Mouse (Mus musculus): ENCODE results near the gene Olfr624. TPM values are rescaled to one million over a fixed set of nuclear protein-coding genes. Genes with fewer than 3 reads are reported as not detected.
"Not testable (repeated sequence)": the region's sequence is repeated elsewhere in the genome, so short reads cannot be mapped to it uniquely, and the experiment has no call there.

Olfr624 gene
- not detected in 2 replicates for polyA plus RNA-seq (2014; fragmentation: Nextera tagmentation; extraction: Ambion mirVana)

DNA sequence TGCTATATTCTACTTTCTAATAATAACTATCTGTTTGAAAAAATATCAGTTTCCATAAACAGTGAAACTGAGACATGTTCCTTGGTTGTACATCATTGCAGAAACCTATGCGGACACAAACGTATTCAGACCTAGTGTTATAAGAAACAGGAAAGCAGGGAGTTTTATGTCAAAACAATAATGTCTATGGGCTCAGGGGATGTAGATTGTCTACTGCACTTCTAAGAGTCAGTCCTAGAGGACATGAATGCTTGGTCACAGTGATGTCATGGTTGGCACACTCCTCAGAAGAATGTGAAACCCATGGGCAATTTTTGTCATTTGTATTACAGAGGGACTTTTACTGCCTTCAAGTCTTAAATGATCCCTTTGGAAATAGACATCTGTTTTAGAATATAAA is at the start of gene Olfr624:
Olfr624 (minus strand) TSS at position 101 of the 400 bp plus-strand sequence.
- Histone ChIP-seq H3K27ac (ENCODE audit: low read depth, low read length) (no peak within 1 kb of the TSS), H3K4me2 (ENCODE audit: low read length) (no peak within 1 kb of the TSS), H3K9me3 (replicated peaks; ENCODE audit: control insufficient read depth, low read length) (no peaks in the 10 kb centered on the region), H3K27me3 (replicated peaks; ENCODE audit: control insufficient read depth, insufficient read depth, low read length) (no peaks in the 10 kb centered on the region), H3K9ac (ENCODE audit: low read length) (no peak within 1 kb of the TSS), H3K4me1 (ENCODE audit: control insufficient read depth, insufficient read depth, low read length) (no peaks in the 10 kb centered on the region), H3K4me3 (ENCODE audit: low read depth, low read length) (no peak within 1 kb of the TSS), H3K36me3 (ENCODE audit: control insufficient read depth, insufficient read depth, low read length) (no peaks in the 10 kb centered on the region)
- ATAC-seq, result no peak
- DNase-seq (ENCODE audit: low spot score), result no peak
- WGBS, result 91% methylated on average over 2 of the region's 2 CpGs

GRCm38 (mm10) chr7:103716398-103716797 is 45.4 kb upstream of the Olfr624 start:
- peak; percentile 2 for DNase-seq (ENCODE audit: low spot score)
- not testable (repeated sequence) for H3K4me2 ChIP-seq (ENCODE audit: low read length); H3K27ac ChIP-seq (ENCODE audit: low read depth, low read length); H3K9me3 ChIP-seq (replicated peaks; ENCODE audit: control insufficient read depth, low read length); H3K4me1 ChIP-seq (ENCODE audit: control insufficient read depth, insufficient read depth, low read length); H3K4me3 ChIP-seq (ENCODE audit: low read depth, low read length); H3K27me3 ChIP-seq (replicated peaks; ENCODE audit: control insufficient read depth, insufficient read depth, low read length); H3K9ac ChIP-seq (ENCODE audit: low read length); ATAC-seq; H3K36me3 ChIP-seq (ENCODE audit: control insufficient read depth, insufficient read depth, low read length)
- 95% methylated on average over 1 of the region's 1 CpGs for WGBS

- Histone ChIP-seq H3K4me3 (ENCODE audit: low read depth, low read length) (no peak within 1 kb of the TSS), H3K36me3 (ENCODE audit: control insufficient read depth, insufficient read depth, low read length) (no peaks in the 10 kb centered on the region), H3K9ac (ENCODE audit: low read length) (no peak within 1 kb of the TSS), H3K27me3 (replicated peaks; ENCODE audit: control insufficient read depth, insufficient read depth, low read length) (no peaks in the 10 kb centered on the region), H3K9me3 (replicated peaks; ENCODE audit: control insufficient read depth, low read length) (no peaks in the 10 kb centered on the region), H3K27ac (ENCODE audit: low read depth, low read length) (no peak within 1 kb of the TSS), H3K4me1 (ENCODE audit: control insufficient read depth, insufficient read depth, low read length) (no peaks in the 10 kb centered on the region), H3K4me2 (ENCODE audit: low read length) (no peak within 1 kb of the TSS)
- DNase-seq (ENCODE audit: low spot score) (no peak), ATAC-seq (no peak)
Observed at GRCm38 (mm10) chr7:103714371-103714770, 43.4 kb upstream of the Olfr624 start, which contains the start of gene Olfr243. TSS of gene Olfr243 (plus strand) at chr7:103714671.

- DNase-seq (ENCODE audit: low spot score) (no peak), ATAC-seq (no peak)
- no peaks in the 10 kb centered on the region for H3K27me3 ChIP-seq (replicated peaks; ENCODE audit: control insufficient read depth, insufficient read depth, low read length)
- H3K4me2 ChIP-seq (ENCODE audit: low read length), result no peak overlapping the region
- H3K9ac ChIP-seq (ENCODE audit: low read length), result no peak overlapping the region
- no peak overlapping the region for H3K4me3 ChIP-seq (ENCODE audit: low read depth, low read length)
- WGBS, result 41% methylated on average over 2 of the region's 2 CpGs
- H3K36me3 ChIP-seq (ENCODE audit: control insufficient read depth, insufficient read depth, low read length), result no peaks in the 10 kb centered on the region
- no peak overlapping the region for H3K27ac ChIP-seq (ENCODE audit: low read depth, low read length)
- H3K9me3 ChIP-seq (replicated peaks; ENCODE audit: control insufficient read depth, low read length), result no peaks in the 10 kb centered on the region
- no peaks in the 10 kb centered on the region for H3K4me1 ChIP-seq (ENCODE audit: control insufficient read depth, insufficient read depth, low read length)
Observed at GRCm38 (mm10) chr7:103712024-103712423, 41.0 kb upstream of the Olfr624 start.

DNA sequence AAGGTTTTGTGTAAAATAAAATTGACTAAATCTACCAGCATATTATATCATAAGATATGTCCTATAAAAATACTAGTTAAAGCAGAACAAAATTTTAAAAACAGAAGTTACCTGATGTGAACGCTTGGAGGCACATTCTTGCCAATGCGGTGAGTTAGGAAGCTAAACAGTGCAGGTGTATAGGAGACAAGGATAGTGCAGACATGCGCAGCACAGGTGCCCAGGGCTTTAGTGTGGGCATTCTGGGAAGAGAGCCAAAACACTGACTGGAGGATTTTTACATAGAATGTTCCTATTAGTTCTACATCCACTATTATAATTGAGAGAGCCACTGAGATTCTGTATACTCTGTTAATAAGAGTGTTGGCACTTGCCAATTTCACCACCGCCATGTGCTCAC is 28.5 kb upstream of the Olfr624 start:
- H3K4me2 ChIP-seq (ENCODE audit: low read length), result no peak overlapping the region
- peak; percentile 3 for DNase-seq (ENCODE audit: low spot score)
- 85% methylated on average over 4 of the region's 4 CpGs for WGBS

GRCm38 (mm10) chr7:103682420-103682819 is 11.4 kb upstream of the Olfr624 start, which contains the start of gene Olfr625-ps1:
TSS of gene Olfr625-ps1 (plus strand) at chr7:103682720.
- no peak for DNase-seq (ENCODE audit: low spot score)
- no peak for ATAC-seq
- H3K36me3 ChIP-seq (ENCODE audit: control insufficient read depth, insufficient read depth, low read length), result no peaks in the 10 kb centered on the region
- H3K27me3 ChIP-seq (replicated peaks; ENCODE audit: control insufficient read depth, insufficient read depth, low read length), result no peaks in the 10 kb centered on the region
- H3K27ac ChIP-seq (ENCODE audit: low read depth, low read length), result no peak within 1 kb of the TSS
- H3K4me2 ChIP-seq (ENCODE audit: low read length), result no peak within 1 kb of the TSS
- H3K9ac ChIP-seq (ENCODE audit: low read length), result no peak within 1 kb of the TSS
- H3K4me1 ChIP-seq (ENCODE audit: control insufficient read depth, insufficient read depth, low read length), result no peaks in the 10 kb centered on the region
- H3K9me3 ChIP-seq (replicated peaks; ENCODE audit: control insufficient read depth, low read length), result no peaks in the 10 kb centered on the region
- H3K4me3 ChIP-seq (ENCODE audit: low read depth, low read length), result no peak within 1 kb of the TSS

More for the DNA sequence above, 28.5 kb upstream of the Olfr624 start:
- Histone ChIP-seq H3K9me3 (replicated peaks; ENCODE audit: control insufficient read depth, low read length) (no peaks in the 10 kb centered on the region), H3K4me1 (ENCODE audit: control insufficient read depth, insufficient read depth, low read length) (no peaks in the 10 kb centered on the region), H3K27me3 (replicated peaks; ENCODE audit: control insufficient read depth, insufficient read depth, low read length) (no peaks in the 10 kb centered on the region), H3K27ac (ENCODE audit: low read depth, low read length) (no peak overlapping the region), H3K9ac (ENCODE audit: low read length) (no peak overlapping the region), H3K4me3 (ENCODE audit: low read depth, low read length) (no peak overlapping the region), H3K36me3 (ENCODE audit: control insufficient read depth, insufficient read depth, low read length) (no peaks in the 10 kb centered on the region)
- ATAC-seq, result no peak

DNA sequence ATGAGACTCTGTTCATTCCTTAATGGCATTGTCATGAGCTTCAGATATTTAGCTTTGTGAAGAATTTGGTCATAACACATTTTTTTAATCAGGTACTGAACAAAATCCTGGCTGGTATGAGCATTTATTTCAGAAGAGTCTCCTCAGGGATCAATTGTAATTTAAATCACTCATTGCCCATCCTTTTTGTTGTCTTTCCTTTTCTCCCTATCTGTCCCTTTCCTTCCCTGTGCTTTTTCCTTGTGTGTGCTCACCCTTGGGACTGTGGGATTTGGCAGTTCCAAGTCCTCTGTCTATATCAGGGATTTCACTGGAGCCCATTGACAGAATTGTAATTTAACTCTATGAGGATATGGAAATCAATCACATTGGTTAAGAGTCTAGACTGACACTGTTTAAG is 7.4 kb downstream of the Olfr624 start, which contains the start of gene Olfr623:
Olfr623 (minus strand) TSS at position 101 of the 400 bp plus-strand sequence.
- ATAC-seq (no peak), DNase-seq (ENCODE audit: low spot score) (no peak)
- Histone ChIP-seq H3K27ac (ENCODE audit: low read depth, low read length) (no peak within 1 kb of the TSS), H3K9ac (ENCODE audit: low read length) (no peak within 1 kb of the TSS), H3K36me3 (ENCODE audit: control insufficient read depth, insufficient read depth, low read length) (no peaks in the 10 kb centered on the region), H3K27me3 (replicated peaks; ENCODE audit: control insufficient read depth, insufficient read depth, low read length) (no peaks in the 10 kb centered on the region), H3K9me3 (replicated peaks; ENCODE audit: control insufficient read depth, low read length) (no peaks in the 10 kb centered on the region), H3K4me3 (ENCODE audit: low read depth, low read length) (no peak within 1 kb of the TSS), H3K4me1 (ENCODE audit: control insufficient read depth, insufficient read depth, low read length) (no peaks in the 10 kb centered on the region), H3K4me2 (ENCODE audit: low read length) (no peak within 1 kb of the TSS)

GRCm38 (mm10) chr7:103644070-103644469 is 26.9 kb downstream of the Olfr624 start:
- WGBS, result 87% methylated on average over 4 of the region's 4 CpGs
- Histone ChIP-seq H3K36me3 (ENCODE audit: control insufficient read depth, insufficient read depth, low read length) (no peaks in the 10 kb centered on the region), H3K4me1 (ENCODE audit: control insufficient read depth, insufficient read depth, low read length) (no peaks in the 10 kb centered on the region), H3K27ac (ENCODE audit: low read depth, low read length) (no peak overlapping the region), H3K9ac (ENCODE audit: low read length) (no peak overlapping the region), H3K4me2 (ENCODE audit: low read length) (no peak overlapping the region), H3K27me3 (replicated peaks; ENCODE audit: control insufficient read depth, insufficient read depth, low read length) (no peaks in the 10 kb centered on the region), H3K4me3 (ENCODE audit: low read depth, low read length) (no peak overlapping the region), H3K9me3 (replicated peaks; ENCODE audit: control insufficient read depth, low read length) (no peaks in the 10 kb centered on the region)
- DNase-seq (ENCODE audit: low spot score) (no peak), ATAC-seq (no peak)

DNA sequence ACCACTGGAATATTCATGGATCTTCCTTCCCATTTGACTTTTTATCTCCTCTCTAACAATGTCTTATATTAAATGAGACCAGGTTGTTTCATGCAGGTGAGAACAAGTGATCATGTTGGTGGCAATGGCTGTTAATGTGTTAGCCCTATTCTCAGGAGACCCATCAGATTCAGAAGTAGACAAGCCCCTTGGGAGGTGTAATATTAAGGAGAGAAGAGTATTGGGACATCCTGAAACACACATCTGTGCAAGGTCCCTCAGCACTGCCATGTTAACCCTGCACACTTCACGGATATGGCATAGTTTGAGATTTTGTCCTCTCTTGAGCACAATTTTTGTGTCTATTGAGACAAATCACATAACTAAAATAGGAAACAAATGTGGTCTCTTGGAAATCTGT is 28.4 kb downstream of the Olfr624 start, which contains the start of gene Olfr622:
Olfr622 (minus strand) TSS at position 101 of the 400 bp plus-strand sequence.
- Histone ChIP-seq H3K9ac (ENCODE audit: low read length) (no peak within 1 kb of the TSS), H3K4me2 (ENCODE audit: low read length) (no peak within 1 kb of the TSS), H3K4me1 (ENCODE audit: control insufficient read depth, insufficient read depth, low read length) (no peaks in the 10 kb centered on the region), H3K36me3 (ENCODE audit: control insufficient read depth, insufficient read depth, low read length) (no peaks in the 10 kb centered on the region), H3K27me3 (replicated peaks; ENCODE audit: control insufficient read depth, insufficient read depth, low read length) (no peaks in the 10 kb centered on the region), H3K9me3 (replicated peaks; ENCODE audit: control insufficient read depth, low read length) (no peaks in the 10 kb centered on the region), H3K27ac (ENCODE audit: low read depth, low read length) (no peak within 1 kb of the TSS), H3K4me3 (ENCODE audit: low read depth, low read length) (no peak within 1 kb of the TSS)
- WGBS, result 68% methylated on average over 1 of the region's 1 CpGs
- ATAC-seq, result no peak
- DNase-seq (ENCODE audit: low spot score), result no peak

Measured in forebrain, embryonic 14.5 days (tissue).